Mouse (Mus musculus): ENCODE measurements at regions not wholly inside any gene's neighbourhood (a gene's known extent, or its start where the extent isn't known, plus 50 kb on each side); places are given as distances from the start of the nearest gene placed in this dataset.

DNA sequence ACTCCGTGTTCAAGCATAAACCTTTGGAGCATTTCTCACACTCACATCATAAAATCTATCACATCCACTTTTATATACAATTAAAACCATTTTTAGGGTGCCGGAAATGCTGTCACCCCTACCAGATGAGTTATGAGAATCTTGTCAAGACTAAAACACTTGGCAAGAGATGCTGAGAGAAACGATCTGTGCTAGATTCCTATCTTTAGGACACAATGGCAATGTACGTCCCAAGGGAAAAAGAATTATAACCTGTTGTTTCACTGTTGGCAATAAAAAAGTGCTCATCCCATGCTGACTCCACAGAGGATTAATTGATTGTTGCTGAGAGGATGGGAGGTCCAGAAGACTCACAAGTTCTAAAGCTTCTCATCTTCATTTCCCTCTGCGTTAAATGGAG, 389.7 kb upstream of the C030005K15Rik start:
- TF ChIP-seq CTCF (IDR thresholded peaks at IDR 0.05; ENCODE audit: low read depth), result no peak
- no peak for TF ChIP-seq EP300 (IDR thresholded peaks at IDR 0.05; ENCODE audit: low read depth)

Measured in liver, postnatal 0 days (tissue).